Mouse (Mus musculus): ENCODE measurements around the gene Olfr765.
"Not testable (repeated sequence)": the region's sequence is repeated elsewhere in the genome, so short reads cannot be mapped to it uniquely, and the experiment has no call there.

The Olfr765 gene

DNA sequence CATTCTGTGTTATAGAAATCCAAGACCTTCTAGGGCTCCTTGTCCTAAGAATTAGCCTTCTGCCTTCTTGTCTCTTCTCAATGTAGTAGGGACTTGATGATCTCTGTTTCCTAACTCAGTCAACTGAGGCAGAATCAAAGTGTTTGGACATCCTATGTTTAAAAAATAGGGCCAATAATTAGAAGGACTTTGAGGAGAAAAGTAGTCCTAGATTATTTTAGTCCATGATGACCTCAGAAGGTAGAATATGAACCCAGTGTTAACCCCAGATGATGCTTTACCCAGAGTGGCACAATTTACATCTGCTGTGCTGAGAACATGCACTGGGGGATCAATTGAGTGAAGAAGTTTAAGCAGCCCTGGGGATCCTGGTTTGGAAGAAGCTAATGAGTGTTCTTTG lies at the start of gene Olfr765:
TSS of gene Olfr765 (minus strand) at position 101 of the 400 bp plus-strand sequence.
- DNase-seq (ENCODE audit: low spot score in 2 of 2): not testable (repeated sequence)

DNA sequence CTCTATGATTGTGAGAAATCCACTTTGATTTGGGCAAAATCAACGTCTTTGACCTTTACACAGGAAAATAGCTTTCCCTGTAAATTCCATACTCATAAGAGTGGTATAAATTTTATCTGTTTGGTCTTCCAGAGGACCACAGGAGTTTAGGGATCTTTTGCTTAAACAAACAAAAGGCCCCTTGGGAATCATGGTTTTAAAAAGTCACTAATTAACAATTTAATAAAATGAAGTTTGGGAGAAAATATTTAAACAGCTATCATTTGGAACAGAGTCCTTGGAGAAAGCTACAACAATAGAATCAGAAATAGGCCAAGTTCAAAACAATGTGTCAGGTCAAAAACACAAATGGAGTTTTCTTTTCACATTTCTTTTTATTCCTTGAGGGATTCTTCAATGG lies 49.5 kb upstream of the Olfr765 start, which contains the start of gene Olfr768:
TSS of gene Olfr768 (minus strand) at position 101 of the 400 bp plus-strand sequence.
- no peak for DNase-seq (ENCODE audit: low spot score in 2 of 2)

DNA sequence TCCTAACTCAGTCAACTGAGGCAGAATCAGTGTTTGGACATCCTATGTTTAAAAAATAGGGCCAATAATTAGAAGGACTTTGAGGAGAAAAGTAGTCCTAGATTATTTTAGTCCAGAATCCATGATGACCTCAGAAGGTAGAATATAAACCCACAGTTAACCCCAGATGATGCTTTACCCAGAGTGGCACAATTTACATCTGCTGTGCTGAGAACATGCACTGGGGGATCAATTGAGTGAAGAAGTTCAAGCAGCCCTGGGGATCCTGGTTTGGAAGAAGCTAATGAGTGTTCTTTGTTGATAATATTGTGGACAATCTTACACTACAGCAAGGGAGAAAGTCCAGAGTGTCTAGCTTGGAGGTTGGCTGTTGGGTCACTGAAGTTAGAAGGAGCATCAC lies 33.0 kb upstream of the Olfr765 start, which contains the start of gene Olfr767:
TSS of gene Olfr767 (minus strand) at position 101 of the 400 bp plus-strand sequence.
- DNase-seq (ENCODE audit: low spot score in 2 of 2): not testable (repeated sequence)

DNA sequence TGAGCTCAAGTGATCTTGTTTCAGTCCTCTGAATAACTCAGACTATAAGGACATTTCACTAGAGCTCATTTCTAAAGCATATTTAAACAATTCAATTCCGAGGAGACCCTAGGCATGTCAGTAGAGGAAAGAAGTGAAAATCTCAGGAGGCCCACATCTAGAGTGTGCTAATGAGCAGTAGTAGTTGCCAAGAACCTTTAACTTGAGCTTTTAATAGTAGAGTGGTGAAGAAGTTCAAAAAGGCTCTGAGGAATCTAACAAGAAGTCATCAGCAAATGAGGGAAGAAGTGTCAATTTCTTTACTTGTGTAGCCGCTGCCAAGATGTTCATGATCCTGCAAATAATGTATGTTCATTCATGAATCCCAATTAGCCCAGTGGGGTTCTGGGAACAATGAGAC lies 19.1 kb upstream of the Olfr765 start, which contains the start of gene Olfr766-ps1:
TSS of gene Olfr766-ps1 (minus strand) at position 101 of the 400 bp plus-strand sequence.
- DNase-seq (ENCODE audit: low spot score in 2 of 2): no peak

DNA sequence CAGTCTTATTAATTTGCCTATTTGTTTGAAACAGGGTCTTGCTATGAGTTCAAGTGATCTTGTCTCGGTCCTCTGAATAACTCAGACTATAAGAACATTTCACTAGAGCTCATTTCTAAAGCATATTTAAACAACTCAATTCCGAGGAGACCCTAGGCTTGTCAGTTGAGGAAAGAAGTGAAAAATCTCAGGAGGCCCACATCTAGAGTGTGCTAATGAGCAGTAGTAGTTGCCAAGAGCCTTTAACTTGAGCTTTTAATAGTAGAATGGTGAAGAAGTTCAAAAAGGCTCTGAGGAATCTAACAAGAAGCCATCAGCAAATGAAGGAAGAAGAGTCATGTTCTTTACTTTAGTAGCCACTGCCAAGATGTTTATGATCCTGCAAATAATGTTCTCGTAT lies 10.0 kb downstream of the Olfr765 start, which contains the start of gene Olfr764-ps1:
TSS of gene Olfr764-ps1 (minus strand) at position 101 of the 400 bp plus-strand sequence.
- DNase-seq (ENCODE audit: low spot score in 2 of 2): no peak

DNA sequence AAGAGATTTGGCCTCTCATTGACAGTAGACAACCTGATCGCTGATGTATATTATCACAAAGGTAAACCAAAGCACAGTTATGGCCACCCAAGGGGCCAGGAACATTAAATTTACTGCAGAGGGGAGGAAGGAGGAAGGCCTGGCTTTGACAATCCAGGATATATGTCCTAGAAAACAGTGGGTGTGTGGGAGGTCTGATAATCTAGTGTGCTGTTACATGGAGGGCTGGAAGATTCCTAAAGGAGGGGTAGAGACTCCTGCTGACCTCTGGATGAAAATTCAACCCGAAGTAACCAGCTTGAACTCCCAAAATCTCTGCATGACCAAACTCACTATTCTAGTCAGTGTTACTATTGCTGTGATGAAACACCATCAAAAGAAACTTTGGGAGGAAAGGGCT lies 21.5 kb downstream of the Olfr765 start:
- no peak for DNase-seq (ENCODE audit: low spot score in 2 of 2)

DNA sequence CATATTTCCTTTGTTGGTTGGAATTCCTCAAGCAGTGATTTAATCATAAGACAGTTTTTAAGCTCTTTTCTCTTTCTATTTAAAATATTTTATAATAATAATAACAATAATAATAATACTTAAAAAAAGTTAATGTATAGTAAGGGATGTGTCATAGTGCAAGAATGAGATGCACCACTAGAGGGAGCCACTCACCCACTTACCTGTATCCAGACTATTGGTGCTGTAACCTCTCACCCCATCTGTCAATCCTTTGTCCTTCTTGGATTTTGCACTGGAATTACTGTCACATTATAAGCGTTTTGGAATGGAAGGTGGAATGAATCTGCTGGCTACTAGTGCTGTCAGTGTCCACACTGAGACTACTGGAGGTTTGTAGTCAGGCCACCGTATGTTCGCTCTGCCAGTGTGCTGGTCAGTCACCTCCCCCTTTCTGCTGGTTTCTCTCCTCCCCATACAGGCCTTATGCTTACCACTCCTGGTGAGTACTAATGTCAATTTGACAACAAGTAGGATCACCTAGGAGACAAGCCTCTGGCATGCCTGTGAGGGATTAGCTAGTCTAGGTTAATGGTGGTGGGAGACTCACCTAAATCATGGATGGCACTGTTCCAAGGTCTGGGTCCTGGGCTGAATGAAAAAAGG lies 23.7 kb downstream of the Olfr765 start:
- no peak for DNase-seq (ENCODE audit: low spot score in 2 of 2)

DNA sequence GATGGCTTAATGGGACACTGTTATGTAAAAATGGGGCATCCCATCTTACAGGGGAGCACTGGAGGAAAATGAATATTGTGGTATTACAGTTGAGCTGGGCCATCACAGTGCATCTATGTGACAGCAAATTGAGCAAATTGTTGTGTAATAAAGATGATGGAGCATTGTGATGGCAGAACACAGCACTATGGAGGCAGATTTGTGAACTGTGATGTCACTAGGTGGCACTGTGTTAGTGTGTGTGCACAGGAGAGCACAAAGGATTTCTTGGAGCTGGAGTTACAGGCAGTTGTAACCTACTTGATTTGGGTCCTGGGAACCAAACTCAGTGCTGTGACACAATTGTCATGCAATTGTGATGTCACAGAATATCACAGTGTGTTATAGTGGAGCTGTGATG lies 26.5 kb downstream of the Olfr765 start:
- DNase-seq (ENCODE audit: low spot score in 2 of 2): no peak

DNA sequence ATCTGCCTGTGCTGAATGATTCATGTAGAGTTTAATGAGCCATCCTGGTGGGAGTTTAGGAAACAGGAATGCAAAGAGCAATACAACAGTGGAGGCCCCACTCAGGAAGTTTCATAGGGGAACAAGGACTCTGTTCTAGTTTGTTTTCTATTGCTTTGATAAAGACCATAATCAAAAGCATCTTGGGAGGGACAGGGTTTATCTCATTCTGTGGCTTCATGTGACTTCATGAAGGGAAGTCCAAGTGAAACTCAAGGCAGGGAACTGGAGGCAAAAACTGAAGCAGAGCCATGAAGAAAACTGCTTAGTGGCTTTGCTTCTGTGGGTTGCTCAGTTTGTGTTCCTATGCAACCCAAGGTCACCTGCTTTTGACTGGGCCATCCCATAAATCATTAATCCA lies 35.3 kb downstream of the Olfr765 start:
- DNase-seq (ENCODE audit: low spot score in 2 of 2): no peak

DNA sequence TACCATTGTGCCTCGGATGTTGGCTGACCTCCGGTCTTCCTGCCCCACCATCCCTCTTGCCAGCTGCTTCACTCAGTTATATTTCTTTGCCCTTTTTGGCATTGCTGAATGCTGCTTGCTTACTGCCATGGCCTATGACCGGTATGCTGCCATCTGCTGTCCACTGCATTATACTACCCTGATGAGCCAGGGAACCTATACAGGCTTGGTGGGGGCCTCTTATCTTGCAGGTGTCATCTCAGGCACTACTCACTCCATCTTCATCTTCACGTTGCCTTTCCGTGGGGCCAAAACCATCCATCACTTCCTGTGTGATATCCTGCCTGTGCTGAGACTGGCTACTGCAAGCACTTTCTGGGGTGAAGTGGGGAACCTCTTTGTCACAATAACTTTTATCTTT lies 38.3 kb downstream of the Olfr765 start:
- DNase-seq (ENCODE audit: low spot score in 2 of 2): not testable (repeated sequence)

DNA sequence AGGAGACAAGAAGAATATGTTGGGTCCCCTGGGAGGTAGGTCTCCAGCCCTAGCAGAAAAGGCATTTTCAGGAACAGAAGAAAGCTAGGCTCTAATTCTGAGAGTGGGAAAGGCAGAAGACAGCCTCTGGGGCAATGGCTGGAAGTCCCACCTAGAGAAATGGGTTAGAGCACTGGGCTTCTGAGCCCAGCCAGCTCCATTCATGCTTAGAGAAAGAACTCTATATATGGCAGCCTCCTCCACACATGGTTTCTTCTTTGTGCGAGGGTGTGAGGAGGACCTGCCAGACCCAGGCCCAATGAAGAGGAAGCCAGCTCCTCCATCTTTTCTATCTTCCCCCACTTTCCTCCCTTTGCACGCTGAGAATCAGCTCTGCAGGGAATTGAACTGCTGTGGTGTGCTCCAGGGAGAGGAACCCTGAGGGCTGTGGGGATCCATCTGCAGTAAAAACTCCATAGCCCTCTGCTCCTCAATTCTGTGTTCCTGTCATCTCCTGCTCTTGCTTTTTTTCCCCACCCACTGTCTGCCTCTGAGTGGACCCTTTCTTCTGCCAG lies 39.4 kb downstream of the Olfr765 start, which contains the start of gene Olfr763:
TSS of gene Olfr763 (plus strand) at position 504 of the 554 bp plus-strand sequence.
- no peak for DNase-seq (ENCODE audit: low spot score in 2 of 2)

DNA sequence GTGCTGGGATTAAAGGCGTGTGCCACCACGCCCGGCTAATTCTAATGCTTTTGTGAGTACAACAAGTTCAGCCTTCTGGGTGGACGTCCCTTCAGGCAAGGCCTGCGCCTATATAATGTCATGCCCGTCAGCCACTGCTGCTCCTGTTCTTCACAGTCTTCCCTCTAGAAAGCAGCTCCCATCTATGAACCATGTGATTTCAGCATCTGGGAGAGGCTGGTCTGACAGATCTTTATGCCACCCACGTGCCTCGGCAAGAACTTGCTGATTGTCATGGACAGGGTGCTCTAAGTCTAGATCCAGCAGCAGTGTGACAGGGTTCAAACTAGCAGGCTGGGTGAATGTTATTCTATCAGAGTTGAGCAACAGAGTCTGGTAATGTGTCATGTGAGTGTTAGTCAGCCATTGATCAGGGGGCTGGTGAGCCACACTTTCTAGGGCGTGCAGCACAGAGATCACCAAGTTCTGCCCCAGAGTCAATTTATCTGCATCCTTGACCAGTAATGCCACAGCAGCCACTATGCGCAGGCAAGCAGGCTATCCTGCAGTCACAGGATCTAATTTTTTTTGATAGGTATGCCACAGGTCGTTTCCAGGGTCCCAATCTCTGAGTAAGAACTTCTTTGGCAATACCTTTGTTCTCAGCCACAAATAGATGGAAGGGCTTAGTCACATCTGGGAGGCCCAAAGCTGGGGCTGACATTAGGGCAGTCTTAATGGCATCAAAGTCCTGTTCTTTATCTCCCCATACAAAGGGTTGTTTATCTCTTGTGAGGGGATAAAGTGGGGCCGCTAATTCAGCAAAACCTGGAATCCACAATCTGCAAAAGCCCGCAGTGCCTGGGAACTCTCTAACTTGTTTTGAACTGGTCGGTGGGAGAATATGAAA lies 45.5 kb downstream of the Olfr765 start:
- no peak for DNase-seq (ENCODE audit: low spot score in 2 of 2)

DNA sequence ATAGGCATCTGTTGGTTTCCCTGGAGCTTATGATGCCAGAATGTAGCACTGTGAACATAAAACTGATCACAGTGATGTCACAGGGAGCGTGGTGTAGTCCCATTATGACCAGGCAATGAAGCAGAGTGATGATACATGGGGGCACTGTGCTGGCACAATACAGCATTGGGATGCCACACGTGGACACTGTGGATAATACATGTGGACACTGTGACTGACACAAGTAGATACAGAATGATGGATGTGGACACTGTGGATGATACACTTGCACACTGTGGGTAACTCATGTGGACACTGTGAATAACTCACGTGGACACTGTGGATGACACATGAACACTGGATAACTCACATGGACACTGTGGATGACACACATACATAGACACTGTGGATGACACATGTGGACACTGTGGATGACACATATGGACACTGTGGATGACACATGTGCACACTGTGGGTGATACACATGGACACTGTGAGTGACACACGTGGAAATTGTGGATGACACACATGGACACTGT lies 53.2 kb downstream of the Olfr765 start:
- no peak for DNase-seq (ENCODE audit: low spot score in 2 of 2)

DNA sequence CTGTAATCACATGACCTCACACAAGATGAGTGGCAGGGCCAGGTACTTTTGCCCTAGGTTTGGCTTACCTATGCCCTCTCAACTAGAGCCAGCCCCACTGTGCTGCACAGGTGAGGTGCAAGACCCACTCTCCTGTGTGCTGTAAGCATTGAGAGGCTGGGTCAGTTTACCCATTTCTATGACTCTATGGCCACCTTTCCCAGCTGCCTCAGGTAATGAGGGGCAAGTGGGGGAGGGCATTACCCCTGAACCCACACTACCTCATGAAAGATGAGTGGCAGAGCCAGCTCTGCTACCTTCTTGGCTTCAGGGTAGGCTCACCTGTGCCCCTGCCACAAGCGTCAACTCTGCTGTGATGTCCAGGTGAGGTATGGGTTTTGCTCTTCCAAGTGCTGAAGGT lies 54.0 kb downstream of the Olfr765 start:
- DNase-seq (ENCODE audit: low spot score in 2 of 2): no peak
